Mouse (Mus musculus) CD4-positive, CD25-positive, alpha-beta regulatory T cell, adult 2 months (primary cell): ENCODE results near the gene Gaa.

Experiments used
- DNase-seq: peaks from one replicate; pipeline ENCODE4 v3.0.0-alpha.2; 2012; ENCODE audit warnings: low read depth, low spot score

Gaa gene

DNA sequence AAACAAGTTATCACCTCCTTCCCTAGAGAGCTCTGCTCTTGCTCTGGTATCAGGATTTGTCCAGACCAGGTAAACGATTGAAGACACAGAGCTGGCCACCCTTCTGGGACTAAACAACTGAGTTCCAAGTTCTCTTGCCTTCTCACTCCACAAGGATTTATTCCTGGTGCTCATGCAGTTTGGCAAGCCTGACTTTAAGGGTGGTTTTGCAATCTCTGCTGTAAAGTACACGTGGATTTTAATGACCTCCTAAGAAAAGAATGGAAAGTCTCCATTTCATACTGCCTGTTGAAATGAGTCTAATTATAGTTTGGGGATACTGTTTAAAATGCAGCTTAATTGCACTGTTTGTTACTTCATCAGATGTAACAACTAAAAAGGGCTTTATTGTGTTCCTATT is 33.3 kb downstream of the Gaa start:
- no peak for DNase-seq

DNA sequence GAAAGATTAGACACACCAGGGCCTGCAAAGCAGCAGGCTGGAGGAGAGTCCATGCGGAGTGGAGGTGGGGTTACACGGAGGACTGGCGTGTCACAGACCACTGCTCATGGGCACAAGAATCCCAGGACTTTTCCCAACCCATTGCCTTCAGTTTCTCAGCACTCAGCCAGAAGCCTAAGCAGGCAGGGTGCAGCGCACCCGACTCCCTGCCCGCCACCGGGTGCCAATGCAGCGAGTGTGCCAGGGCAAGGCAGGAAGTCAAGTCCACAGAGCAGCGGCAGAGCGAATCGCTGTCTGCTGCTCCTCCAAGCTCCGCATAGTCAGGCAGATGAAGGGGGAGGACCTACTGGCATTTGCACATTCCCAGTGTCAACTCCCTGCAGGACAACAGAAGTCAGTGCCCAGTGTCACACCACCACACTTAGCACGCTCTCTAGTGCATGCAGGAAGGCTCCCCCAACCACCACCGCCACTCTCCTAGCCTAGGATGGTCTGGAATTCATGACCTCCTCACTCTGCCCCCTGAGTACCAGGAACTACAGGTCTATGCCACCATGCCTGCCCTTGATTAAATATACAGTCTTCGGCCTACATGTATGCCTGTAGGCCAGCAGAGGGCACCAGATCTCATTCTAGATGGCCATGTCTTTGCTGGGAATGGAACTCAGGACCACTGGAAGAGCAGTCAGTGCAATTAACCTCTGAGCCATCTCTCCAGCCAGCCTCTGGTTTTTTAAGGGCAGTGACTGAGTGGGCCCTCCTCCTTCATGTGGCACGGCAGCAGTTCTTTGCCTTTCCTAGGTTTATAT is 37.4 kb downstream of the Gaa start:
- peak; percentile 83 for DNase-seq

DNA sequence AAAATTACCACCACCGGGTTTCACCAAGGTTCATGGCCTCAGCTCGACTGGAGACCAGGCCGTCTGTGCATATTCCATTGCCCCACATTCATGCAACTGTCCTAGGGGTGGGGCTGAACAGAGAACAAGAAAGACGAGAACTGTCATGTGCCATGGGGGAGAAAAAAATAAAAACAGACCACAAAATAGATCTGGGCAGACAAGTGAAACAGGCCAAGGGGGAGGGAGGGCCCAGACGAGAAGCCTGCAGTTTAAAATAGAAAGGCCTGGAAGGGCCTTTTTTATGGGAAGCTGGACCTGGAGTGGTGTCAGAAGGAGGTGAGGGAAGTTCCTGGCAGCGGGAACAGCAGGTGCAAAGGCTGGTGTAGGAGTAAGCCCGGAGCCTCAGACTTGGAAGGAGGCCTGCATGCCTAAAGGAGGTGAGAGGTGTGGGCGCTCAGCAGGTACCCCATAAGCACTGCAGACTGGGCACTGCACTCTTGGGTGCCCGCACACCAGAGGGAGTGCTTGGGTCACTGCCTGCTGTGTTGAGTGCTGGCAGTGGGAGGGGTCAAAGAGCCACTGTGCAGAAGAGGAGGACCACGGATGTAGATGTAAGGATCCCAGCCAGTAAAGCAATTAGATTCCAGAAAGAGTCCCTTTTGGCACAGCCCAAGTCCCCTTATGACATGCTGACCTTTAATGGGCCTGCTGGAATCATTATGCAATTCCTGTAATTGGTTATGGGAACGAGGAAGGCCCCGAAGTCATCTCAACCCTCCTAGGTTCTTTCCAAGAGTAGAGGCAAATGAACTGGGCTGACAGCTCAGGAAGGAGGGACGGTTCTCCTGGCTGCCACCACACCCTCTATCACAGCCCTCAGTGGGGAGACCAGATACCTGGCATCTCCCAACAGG is 39.3 kb downstream of the Gaa start:
- no peak for DNase-seq

DNA sequence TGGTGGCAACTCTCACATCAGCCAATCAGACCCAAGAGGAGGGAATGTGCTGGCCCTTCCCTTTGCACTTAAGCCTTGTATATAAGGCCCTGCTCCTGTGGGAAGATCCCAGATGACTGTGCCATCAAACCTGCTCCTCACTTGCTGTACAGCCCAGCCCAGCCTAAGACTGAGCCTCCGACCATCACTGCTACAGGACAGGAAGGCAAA is 39.9 kb downstream of the Gaa start, which contains the start of gene Card14:
Card14 (plus strand) TSS at position 111 of the 210 bp plus-strand sequence.
- DNase-seq = no peak

DNA sequence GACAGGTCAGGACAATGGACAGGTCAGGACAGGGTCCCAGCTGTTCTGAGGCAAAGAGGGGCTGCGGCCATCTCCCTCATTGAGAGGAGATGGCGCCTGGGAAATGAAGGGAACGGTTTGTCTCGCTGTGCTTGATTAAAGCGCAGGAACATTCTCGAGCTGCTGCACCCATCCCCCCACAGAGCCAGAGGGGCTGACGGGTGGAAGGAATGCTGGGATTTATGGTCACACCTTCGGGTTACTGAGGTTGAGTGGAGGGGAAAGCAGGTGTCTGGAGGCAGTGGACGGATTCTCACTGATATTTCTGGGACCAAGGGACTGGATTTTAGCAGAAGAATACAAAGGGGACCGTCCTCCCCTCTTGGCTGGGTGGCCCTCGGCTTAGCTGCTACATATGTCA is 40.2 kb downstream of the Gaa start:
- no peak for DNase-seq

DNA sequence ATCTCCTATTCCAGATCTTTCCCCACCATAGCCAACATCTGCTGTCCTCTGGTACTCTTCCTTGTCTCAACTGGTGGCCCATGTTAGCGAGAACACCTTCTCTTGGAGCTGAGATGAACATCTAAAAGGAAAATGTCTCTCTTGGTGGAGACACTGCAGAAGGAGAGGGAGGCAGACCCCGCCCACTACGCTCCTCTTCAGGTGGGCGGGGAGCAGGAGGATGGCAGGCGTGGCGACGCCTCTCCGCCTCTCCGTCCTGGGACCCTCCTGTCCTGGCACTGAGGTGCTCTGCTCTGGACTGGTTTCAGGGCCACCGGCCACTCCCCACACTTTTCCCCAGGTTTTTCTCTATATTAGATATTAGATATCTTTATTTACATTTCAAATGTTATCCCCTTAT is 42.9 kb downstream of the Gaa start:
- DNase-seq = no peak

DNA sequence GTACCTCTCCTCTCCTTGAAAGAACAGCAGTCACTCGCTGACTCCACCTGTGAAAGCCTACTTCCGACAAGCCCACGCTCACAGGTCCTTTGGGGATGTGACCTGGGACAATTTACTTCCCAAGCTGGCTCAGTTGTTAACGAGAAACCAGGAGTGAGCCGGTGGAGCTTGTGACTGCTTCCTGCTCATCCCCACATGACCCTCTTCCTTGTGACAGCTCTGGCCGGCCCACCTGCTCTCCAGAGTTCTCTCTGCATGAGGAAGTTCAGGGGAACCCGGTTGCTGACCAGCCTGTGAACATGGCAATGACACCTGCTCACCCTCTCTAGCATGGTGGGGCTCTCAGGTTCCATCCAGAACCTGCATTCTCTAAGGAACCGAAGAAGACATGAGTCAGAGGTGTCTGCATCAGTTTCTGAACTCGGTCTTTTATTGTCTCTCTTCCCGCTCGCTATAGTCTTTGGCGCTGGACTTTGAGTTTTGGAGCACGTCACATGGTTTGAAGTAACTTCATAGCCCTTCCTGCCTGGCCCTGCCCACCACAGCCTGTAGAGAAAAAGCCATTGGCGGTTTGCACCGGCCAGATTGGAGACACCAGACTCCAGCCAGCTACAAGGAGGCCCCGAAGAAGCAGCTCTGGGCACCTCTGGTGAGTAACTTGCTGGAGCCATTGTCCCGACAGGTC is 46.7 kb downstream of the Gaa start:
- no peak for DNase-seq

DNA sequence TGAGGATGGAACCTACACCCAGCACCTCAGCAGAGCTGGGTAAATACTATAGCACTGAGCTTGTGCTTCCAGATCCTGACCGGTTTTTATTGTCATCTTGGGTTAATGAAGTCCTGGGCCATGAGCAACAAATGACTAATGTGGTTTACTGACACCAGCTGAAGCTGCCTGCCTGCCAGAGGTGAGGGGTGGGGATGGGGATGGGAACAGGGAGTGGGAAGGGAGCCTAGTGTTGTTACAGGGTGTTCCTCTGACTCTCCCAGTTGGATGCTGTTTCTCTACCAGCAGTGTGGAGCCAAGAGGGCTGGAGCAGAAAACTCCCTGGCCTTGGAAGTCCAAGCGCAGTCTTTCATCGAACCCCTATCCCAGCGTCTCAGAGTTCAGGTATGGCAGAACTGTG is 49.0 kb downstream of the Gaa start:
- DNase-seq = no peak

DNA sequence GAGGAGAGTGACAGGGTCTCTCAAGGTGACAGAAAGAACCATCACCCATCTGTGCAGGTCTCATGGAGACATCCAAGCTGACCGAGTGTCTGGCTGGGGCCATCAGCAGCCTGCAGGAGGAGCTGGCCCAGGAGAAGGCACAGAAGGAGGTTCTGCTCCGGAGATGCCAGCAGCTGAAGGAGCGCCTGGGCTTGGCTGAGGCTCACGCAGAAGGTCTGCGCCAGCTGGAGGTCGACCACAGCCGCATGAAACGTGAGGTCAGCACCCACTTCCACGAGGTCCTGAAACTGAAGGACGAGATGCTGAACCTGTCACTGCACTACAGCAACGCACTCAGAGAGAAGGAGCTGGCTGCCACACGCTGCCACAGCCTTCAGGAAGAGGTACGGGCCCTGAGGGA is 54.8 kb downstream of the Gaa start:
- DNase-seq = no peak

DNA sequence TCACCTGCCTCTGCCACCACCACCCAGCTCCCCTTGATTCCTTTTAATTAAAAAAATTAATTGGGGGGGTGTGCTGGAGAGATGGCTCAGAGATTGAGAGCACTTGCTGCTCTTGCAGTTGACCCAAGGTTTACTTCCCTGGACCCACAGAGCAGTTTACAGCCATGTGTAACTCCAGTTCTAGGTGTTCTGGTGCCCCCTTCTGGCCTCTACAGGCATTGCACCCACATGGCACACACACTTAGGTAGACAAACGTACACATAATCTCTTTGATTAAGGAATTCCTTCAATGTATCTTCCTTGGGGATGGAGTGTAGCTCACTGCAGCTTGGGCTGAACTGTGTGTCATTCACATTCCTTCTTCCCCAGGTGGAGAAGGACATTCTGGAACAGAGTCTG is 57.4 kb downstream of the Gaa start:
- no peak for DNase-seq

DNA sequence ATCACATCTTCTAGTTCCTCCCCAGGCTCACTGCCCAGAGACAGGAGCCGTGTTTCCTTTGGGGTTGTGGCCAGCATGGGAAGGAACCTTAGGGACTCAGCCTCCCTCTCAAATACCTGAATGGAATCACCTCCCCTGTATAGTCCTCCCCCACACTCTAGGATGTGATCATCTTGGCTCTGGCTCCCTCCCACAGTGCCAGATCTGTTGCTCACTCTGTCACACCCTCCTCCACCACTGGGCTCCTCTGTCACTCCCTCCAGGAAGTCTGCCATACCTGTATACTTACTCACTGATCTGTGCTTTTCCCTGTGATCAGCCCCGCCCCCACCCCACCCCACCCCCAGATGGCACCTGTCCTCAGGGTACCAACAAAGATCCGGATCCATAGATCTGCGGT is 62.9 kb downstream of the Gaa start:
- DNase-seq = no peak

DNA sequence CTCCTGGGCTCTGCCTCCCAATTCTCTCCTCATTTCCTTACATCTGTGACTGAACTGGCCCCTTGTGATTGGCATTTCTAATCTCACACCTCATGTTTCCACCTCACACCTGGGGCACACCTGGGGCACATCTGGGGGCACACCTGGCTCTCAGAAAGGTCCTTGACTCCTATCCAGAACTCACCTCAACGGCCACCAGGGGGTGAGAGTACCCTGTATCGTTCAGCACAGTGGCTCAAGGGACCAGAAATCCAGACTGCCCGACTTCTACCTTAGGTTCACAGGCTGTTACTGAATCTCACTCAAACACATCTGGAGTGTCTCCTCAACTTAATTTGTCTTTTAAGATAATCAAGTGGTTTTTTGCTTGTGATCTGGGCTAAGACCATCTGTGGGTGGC is 64.3 kb downstream of the Gaa start:
- DNase-seq = peak; percentile 35
